Mouse (Mus musculus): ENCODE measurements around the gene Lpar2.

Gene Lpar2

GRCm38 (mm10) chr8:69805491-69805890 is 16.7 kb upstream of the Lpar2 start:
- DNase-seq (ENCODE audit: low spot score in 2 of 2): no peak

GRCm38 (mm10) chr8:69807236-69807635 is 15.0 kb upstream of the Lpar2 start:
- no peak for DNase-seq (ENCODE audit: low spot score in 2 of 2)

- peak; percentile 90 to 95 for DNase-seq (ENCODE audit: low spot score in 2 of 2)
These were observed 13.9 kb upstream of the Lpar2 start, which contains the start of gene Gmip for GRCm38 (mm10) chr8:69808094-69808863. TSS of gene Gmip (plus strand) at chr8:69808679.

- peak; percentile 52 to 54 for DNase-seq (ENCODE audit: low spot score in 2 of 2)
These were observed 13.3 kb upstream of the Lpar2 start for GRCm38 (mm10) chr8:69808864-69809403.

GRCm38 (mm10) chr8:69809820-69810219 is 12.4 kb upstream of the Lpar2 start:
- DNase-seq (ENCODE audit: low spot score in 2 of 2): no peak

GRCm38 (mm10) chr8:69814881-69815280 is 7.3 kb upstream of the Lpar2 start:
- no peak for DNase-seq (ENCODE audit: low spot score in 2 of 2)

- no peak for DNase-seq (ENCODE audit: low spot score in 2 of 2)
These were observed 6.8 kb upstream of the Lpar2 start for GRCm38 (mm10) chr8:69815396-69815795.

GRCm38 (mm10) chr8:69820466-69820865 is 1.8 kb upstream of the Lpar2 start:
- no peak for DNase-seq (ENCODE audit: low spot score in 2 of 2)

- DNase-seq (ENCODE audit: low spot score in 2 of 2): no peak
These were observed 251 bp upstream of the Lpar2 start for GRCm38 (mm10) chr8:69821971-69822385.

- no peak for DNase-seq (ENCODE audit: low spot score in 2 of 2)
These were observed 4.1 kb downstream of the Lpar2 start for GRCm38 (mm10) chr8:69826371-69826770.

- peak; percentile 96 for DNase-seq (ENCODE audit: low spot score in 2 of 2)
These were observed 10.1 kb downstream of the Lpar2 start, which contains the start of gene Pbx4 for GRCm38 (mm10) chr8:69832298-69832853. TSS of gene Pbx4 (plus strand) at chr8:69832491.

GRCm38 (mm10) chr8:69837057-69837682 is 14.9 kb downstream of the Lpar2 start:
- no peak for DNase-seq (ENCODE audit: low spot score in 2 of 2)

- no peak for DNase-seq (ENCODE audit: low spot score in 2 of 2)
These were observed 25.2 kb downstream of the Lpar2 start for GRCm38 (mm10) chr8:69847167-69848065.

- no peak for DNase-seq (ENCODE audit: low spot score in 2 of 2)
These were observed 26.7 kb downstream of the Lpar2 start for GRCm38 (mm10) chr8:69848951-69849350.

GRCm38 (mm10) chr8:69849899-69850298 is 27.7 kb downstream of the Lpar2 start:
- DNase-seq (ENCODE audit: low spot score in 2 of 2): peak in 1 of 2 experiments; percentile 16

- DNase-seq (ENCODE audit: low spot score in 2 of 2): no peak
These were observed 28.8 kb downstream of the Lpar2 start for GRCm38 (mm10) chr8:69850926-69851506.

GRCm38 (mm10) chr8:69853869-69854268 is 31.6 kb downstream of the Lpar2 start:
- no peak for DNase-seq (ENCODE audit: low spot score in 2 of 2)

GRCm38 (mm10) chr8:69860807-69861206 is 38.6 kb downstream of the Lpar2 start:
- no peak for DNase-seq (ENCODE audit: low spot score in 2 of 2)

GRCm38 (mm10) chr8:69861251-69861650 is 39.0 kb downstream of the Lpar2 start:
- no peak for DNase-seq (ENCODE audit: low spot score in 2 of 2)

GRCm38 (mm10) chr8:69863387-69864020 is 41.3 kb downstream of the Lpar2 start:
- DNase-seq (ENCODE audit: low spot score in 2 of 2): no peak

- no peak for DNase-seq (ENCODE audit: low spot score in 2 of 2)
These were observed 42.0 kb downstream of the Lpar2 start for GRCm38 (mm10) chr8:69864180-69864579.
